23 mouse cellular contexts compared by ENCODE assay signal in the genomic region with DNA sequence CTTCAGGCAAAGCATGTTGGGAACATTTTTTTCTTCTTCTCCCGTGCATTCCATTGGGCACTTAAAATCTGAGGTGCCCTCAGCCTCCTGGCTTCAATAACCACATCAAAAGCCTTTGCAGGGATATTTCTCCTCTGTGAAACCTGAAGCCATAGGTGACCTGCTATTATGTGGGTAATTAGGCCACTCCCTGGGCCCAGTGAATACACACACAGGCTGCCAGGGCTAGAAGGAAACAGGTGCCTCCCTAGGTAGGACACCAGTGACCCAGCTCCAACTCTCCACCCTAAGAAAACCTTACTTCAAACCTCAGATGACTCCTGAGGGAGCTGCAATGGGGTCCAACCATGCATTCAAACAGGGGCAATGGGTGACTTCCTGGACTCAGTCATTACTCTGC. TPM values are rescaled to one million over a fixed set of nuclear protein-coding genes. Genes with fewer than 3 reads are reported as not detected.
A peak's percentile ranks its signal among the peaks of the same experiment; 100 is the strongest.
DNase-seq lines count a peak whose midpoint lies in the region; ATAC-seq lines count a peak whose summit lies in the region.
"Had no signal": no experiment of that assay in that cellular context is flagged by ENCODE, and none has a peak within 500 bp of the region (broad histone marks: within the 10 kb centered on the region; RNA-seq: fewer than 3 reads in every experiment).

No protein-coding gene starts in this region.

- H3K9me3 ChIP-seq in lung, embryonic 15.5 days: no peaks in the 10 kb centered on the region
- no peaks in the 10 kb centered on the region for H3K9me3 ChIP-seq in intestine, embryonic 16.5 days (ENCODE audit: control insufficient read depth, low read length)
- H3K9me3 ChIP-seq: embryonic facial prominence, embryonic 15.5 days; forebrain, embryonic 12.5 days had no signal

- H3K4me2 ChIP-seq in lung, embryonic 15.5 days: no peak overlapping the region
- no peak overlapping the region for H3K4me2 ChIP-seq in intestine, embryonic 16.5 days (ENCODE audit: low read depth, low read length)
- H3K4me2 ChIP-seq: embryonic facial prominence, embryonic 13.5 days; embryonic facial prominence, embryonic 15.5 days; forebrain, embryonic 12.5 days had no signal

- H3K9ac ChIP-seq in lung, embryonic 15.5 days: no peak overlapping the region
- H3K9ac ChIP-seq in intestine, embryonic 16.5 days (ENCODE audit: low read depth, low read length): no peak overlapping the region
- H3K9ac ChIP-seq: embryonic facial prominence, embryonic 13.5 days; embryonic facial prominence, embryonic 15.5 days; forebrain, embryonic 12.5 days had no signal

- ATAC-seq in lung, embryonic 15.5 days (ENCODE audit: borderline replicate concordance, extremely low read depth, low FRiP score, low TSS enrichment): peak; percentile 16; the same call in 1 of the 2 replicates
- peak; percentile 58; the same call in 1 of the 2 replicates for ATAC-seq in intestine, embryonic 16.5 days
- no peak for ATAC-seq in activated CD4-positive, CD25-positive, alpha-beta regulatory T cell, adult 4 months
- ATAC-seq: forebrain, embryonic 14.5 days; forebrain, embryonic 16.5 days had no signal

- no peak overlapping the region for H3K27ac ChIP-seq in lung, embryonic 15.5 days
- H3K27ac ChIP-seq in intestine, embryonic 16.5 days (ENCODE audit: low read length): no peak overlapping the region
- H3K27ac ChIP-seq: embryonic facial prominence, embryonic 13.5 days; embryonic facial prominence, embryonic 15.5 days; forebrain, embryonic 10.5 days; forebrain, embryonic 12.5 days had no signal

- WGBS in lung, embryonic 15.5 days: 54% methylated on average over 1 of the region's 1 CpGs
- WGBS in intestine, embryonic 16.5 days: 60% methylated on average over 1 of the region's 1 CpGs
- WGBS in large intestine, adult 2 months: 18% methylated on average over 1 of the region's 1 CpGs

- H3K36me3 ChIP-seq in lung, embryonic 15.5 days: no peaks in the 10 kb centered on the region
- no peaks in the 10 kb centered on the region for H3K36me3 ChIP-seq in intestine, embryonic 16.5 days (ENCODE audit: control insufficient read depth, insufficient read depth, low read length)
- H3K36me3 ChIP-seq: embryonic facial prominence, embryonic 13.5 days; embryonic facial prominence, embryonic 15.5 days; forebrain, embryonic 10.5 days; forebrain, embryonic 12.5 days had no signal

- no peak overlapping the region for H3K4me3 ChIP-seq in lung, embryonic 15.5 days
- no peak overlapping the region for H3K4me3 ChIP-seq in intestine, embryonic 16.5 days (ENCODE audit: low read length)
- H3K4me3 ChIP-seq: embryonic facial prominence, embryonic 13.5 days; embryonic facial prominence, embryonic 15.5 days; erythroblast, embryonic 14.5 days; forebrain, embryonic 10.5 days; forebrain, embryonic 12.5 days had no signal

- no peaks in the 10 kb centered on the region for H3K4me1 ChIP-seq in lung, embryonic 15.5 days
- no peaks in the 10 kb centered on the region for H3K4me1 ChIP-seq in intestine, embryonic 16.5 days (ENCODE audit: control insufficient read depth, insufficient read depth, low read length)
- H3K4me1 ChIP-seq: embryonic facial prominence, embryonic 13.5 days; forebrain, embryonic 10.5 days; forebrain, embryonic 12.5 days had no signal

- no peak for DNase-seq in lung, postnatal 10 days
- peak; percentile 71 for DNase-seq in large intestine, adult 2 months (ENCODE audit: low read depth, low spot score)
- no peak for DNase-seq in cerebellum, postnatal 14 days
- DNase-seq: adrenal gland, adult 8-10 months; adrenal gland, postnatal 14 days; adrenal gland, postnatal 36 days; cerebellum, adult 11-12 months; cerebellum, adult 2 months; cerebellum, adult 9-10 months; cerebellum, postnatal 10 days; cerebellum, postnatal 36 days; embryo, embryonic 11 days had no signal

- no peaks in the 10 kb centered on the region for H3K27me3 ChIP-seq in lung, embryonic 15.5 days
- no peaks in the 10 kb centered on the region for H3K27me3 ChIP-seq in intestine, embryonic 16.5 days (replicated peaks; ENCODE audit: control insufficient read depth, insufficient read depth, low read length)
- H3K27me3 ChIP-seq: embryonic facial prominence, embryonic 13.5 days; embryonic facial prominence, embryonic 15.5 days had no signal

RNA-seq across cellular contexts. Expression of gene Fzd10, which starts 11.4 kb away (rescaled TPM):
- polyA plus RNA-seq in lung, embryonic 15.5 days (2015; fragmentation: Nextera tagmentation; extraction: Ambion mirVana): 0.98 and 1.0 TPM in 2 replicates
- 0.47 and 0.53 TPM in 2 replicates for polyA plus RNA-seq in intestine, embryonic 16.5 days (2015; fragmentation: Nextera tagmentation; extraction: Ambion mirVana)
- polyA plus RNA-seq in large intestine, adult 2 months (2012; rRNA removed): 0.14 and 0.30 TPM in 2 replicates
- polyA plus RNA-seq in activated CD4-positive, CD25-positive, alpha-beta regulatory T cell, adult 4 months (2017; shearing (Covaris generic)): not detected
- polyA plus RNA-seq: C2C12; erythroblast, embryonic 14.5 days had no signal
